Mouse (Mus musculus) kidney, adult 2 months (tissue): ENCODE measurements around the gene Mxd3.

Experiments used
- CTCF ChIP-seq: fragments of 200-500 bp; conservative IDR thresholded peaks from 2 replicates; pipeline ENCODE4 v1.5.1; 2011; ENCODE audit warnings: low read depth, mild to moderate bottlenecking, control low read depth, low read length, moderate library complexity, mixed read lengths; ENCODE audit not compliant: insufficient read depth, insufficient read length
- POLR2A ChIP-seq: fragments of 200-500 bp; IDR thresholded peaks from one replicate; pipeline ENCODE4 v1.6.1; 2011; ENCODE audit warnings: low read depth, low read length, control low read depth

- no peak for TF ChIP-seq POLR2A
- no peak for TF ChIP-seq CTCF
Measured at GRCm38 (mm10) chr13:55374206-55374924, 44.7 kb upstream of the Mxd3 start.
